In genomic region chr1:172304443-172304842, GRCm38 (mm10) we compare ENCODE assay signal across 25 mouse cellular contexts. TPM values are rescaled to one million over a fixed set of nuclear protein-coding genes. Genes with fewer than 3 reads are reported as not detected.
DNase-seq lines count a peak whose midpoint lies in the region; ATAC-seq and TF ChIP-seq lines count a peak whose summit lies in the region.
"Had no signal": no experiment of that assay in that cellular context is flagged by ENCODE, and none has a peak within 500 bp of the region (broad histone marks: within the 10 kb centered on the region; RNA-seq: fewer than 3 reads in every experiment).

No protein-coding gene starts in this region.

- 33% methylated on average over 6 of the region's 6 CpGs for WGBS in liver, postnatal 0 days (ENCODE audit: insufficient replicate concordance)
- WGBS in kidney, embryonic 14.5 days: 67% methylated on average over 6 of the region's 6 CpGs

- TF ChIP-seq EP300 in liver, postnatal 0 days (IDR thresholded peaks at IDR 0.05; ENCODE audit: low read depth): no peak

- ATAC-seq in liver, postnatal 0 days: 0 out of 2 replicates have a peak, but pooled peaks have one; percentile 9
- no peak for ATAC-seq in kidney, embryonic 14.5 days (ENCODE audit: low FRiP score, low TSS enrichment)
- ATAC-seq: activated CD4-positive, CD25-positive, alpha-beta regulatory T cell, adult 4 months; forebrain, embryonic 13.5 days had no signal

- no peaks in the 10 kb centered on the region for H3K27me3 ChIP-seq in liver, postnatal 0 days (ENCODE audit: insufficient read depth, low read length)
- H3K27me3 ChIP-seq in kidney, embryonic 14.5 days (ENCODE audit: control insufficient read depth, insufficient read depth, low read length): no peaks in the 10 kb centered on the region
- H3K27me3 ChIP-seq: forebrain, embryonic 13.5 days had no signal

- peaks cover 30% of the 10 kb centered on the region for H3K4me1 ChIP-seq in liver, postnatal 0 days (ENCODE audit: insufficient read depth)
- peaks cover 19% of the 10 kb centered on the region for H3K4me1 ChIP-seq in kidney, embryonic 14.5 days (ENCODE audit: control insufficient read depth, insufficient read depth, low read length)

- TF ChIP-seq CTCF in left cerebral cortex, adult 2 months (IDR thresholded peaks at IDR 0.05): no peak
- TF ChIP-seq CTCF in liver, postnatal 0 days (IDR thresholded peaks at IDR 0.05; ENCODE audit: low read depth): no peak

- DNase-seq in left cerebral cortex, adult 2 months (ENCODE audit: extremely low spot score in 1 of 2, low spot score in 2 of 2): no peak
- no peak for DNase-seq in left cerebral cortex, postnatal 36 days (ENCODE audit: low spot score in 2 of 2)
- DNase-seq in MEL-GATA-1-ER (ENCODE audit: extremely low read depth, low read depth) (peak; percentile 71), liver (peak; percentile 65)
- no peak for DNase-seq in liver, postnatal 0 days
- DNase-seq in adrenal gland, postnatal 36 days: no peak
- DNase-seq in cerebellum, adult 18-20 months: no peak
- DNase-seq: adrenal gland, postnatal 25 days; cerebellum, adult 2 months; gastrocnemius, postnatal 14 days; heart, postnatal 10 days; kidney, adult 8-10 months; kidney, postnatal 36 days; lung, postnatal 10 days; right cerebral cortex, postnatal 4 days; thymus, postnatal 36 days had no signal

- H3K27ac ChIP-seq in left cerebral cortex, adult 2 months: peak overlapping the region; percentile 40; the same call in 1 of the 2 replicates
- no peak overlapping the region for H3K27ac ChIP-seq in liver, postnatal 0 days (ENCODE audit: low read depth)
- no peak overlapping the region for H3K27ac ChIP-seq in kidney, embryonic 14.5 days (ENCODE audit: low read depth, low read length)
- H3K27ac ChIP-seq: forebrain, embryonic 13.5 days; hindbrain, embryonic 12.5 days had no signal

- no peak overlapping the region for H3K4me2 ChIP-seq in liver, postnatal 0 days (ENCODE audit: low read depth, low read length)
- no peak overlapping the region for H3K4me2 ChIP-seq in kidney, embryonic 14.5 days (replicated peaks; ENCODE audit: low read depth, low read length)
- H3K4me2 ChIP-seq: forebrain, embryonic 13.5 days; hindbrain, embryonic 12.5 days had no signal

- H3K36me3 ChIP-seq in liver, postnatal 0 days (replicated peaks; ENCODE audit: insufficient read depth, low read length): no peaks in the 10 kb centered on the region
- no peaks in the 10 kb centered on the region for H3K36me3 ChIP-seq in kidney, embryonic 14.5 days (ENCODE audit: control insufficient read depth, insufficient read depth, low read length)
- H3K36me3 ChIP-seq: hindbrain, embryonic 12.5 days had no signal

- intact Hi-C loops in left cerebral cortex, adult 2 months (cut with DNase I): no loop called here
- intact Hi-C loops in left cerebral cortex, postnatal 36 days (cut with DNase I): no loop called here

- no peak overlapping the region for H3K9ac ChIP-seq in liver, postnatal 0 days (replicated peaks)
- no peak overlapping the region for H3K9ac ChIP-seq in kidney, embryonic 14.5 days (ENCODE audit: low read depth, low read length)
- H3K9ac ChIP-seq: forebrain, embryonic 13.5 days; hindbrain, embryonic 12.5 days had no signal

- H3K4me3 ChIP-seq in left cerebral cortex, adult 2 months: no peak overlapping the region
- no peak overlapping the region for H3K4me3 ChIP-seq in liver, postnatal 0 days (ENCODE audit: low read depth, low read length)
- H3K4me3 ChIP-seq in kidney, embryonic 14.5 days (ENCODE audit: low read length): no peak overlapping the region
- H3K4me3 ChIP-seq: forebrain, embryonic 13.5 days; hindbrain, embryonic 12.5 days; megakaryocyte, embryonic 14.5 days had no signal

- no peaks in the 10 kb centered on the region for H3K9me3 ChIP-seq in liver, postnatal 0 days (ENCODE audit: low read length)
- H3K9me3 ChIP-seq in kidney, embryonic 14.5 days (ENCODE audit: control insufficient read depth, low read length): no peaks in the 10 kb centered on the region
- H3K9me3 ChIP-seq: forebrain, embryonic 13.5 days; hindbrain, embryonic 12.5 days; megakaryocyte, embryonic 14.5 days had no signal

RNA-seq across cellular contexts. Expression of gene Atp1a2, which starts 6.6 kb away (rescaled TPM):
- total RNA-seq in left cerebral cortex, adult 2 months (2021): 100 to 1,000 TPM; 628 to 676 TPM
- total RNA-seq in left cerebral cortex, postnatal 36 days (2021): 100 to 1,000 TPM; 590 to 654 TPM
- 0.29 and 1.4 TPM in 2 replicates for polyA plus RNA-seq in liver, postnatal 0 days (2015; fragmentation: Nextera tagmentation; extraction: Ambion mirVana)
- 0.66 and 0.96 TPM in 2 replicates for polyA plus RNA-seq in kidney, embryonic 14.5 days (2014; fragmentation: Nextera tagmentation; extraction: Ambion mirVana)
- 100 to 1,000 TPM; 134 to 155 TPM for total RNA-seq in adrenal gland, postnatal 36 days (2021)

RNA-seq across cellular contexts. Expression of gene Kcnj9, which starts 24.7 kb away (rescaled TPM):
- 100 to 1,000 TPM; 137 to 138 TPM for total RNA-seq in left cerebral cortex, adult 2 months (2021)
- 100 to 1,000 TPM; 134 to 136 TPM for total RNA-seq in left cerebral cortex, postnatal 36 days (2021)
- 0.07 TPM in 2 replicates for polyA plus RNA-seq in liver, postnatal 0 days (2015; fragmentation: Nextera tagmentation; extraction: Ambion mirVana)
- polyA plus RNA-seq in kidney, embryonic 14.5 days (2014; fragmentation: Nextera tagmentation; extraction: Ambion mirVana): 0.20 TPM in 1 of 2 replicates, not detected in the other
- total RNA-seq in adrenal gland, postnatal 36 days (2021): under 1 TPM in 1 of 2 experiments, not detected in 1; 0.23 TPM
- total RNA-seq: gastrocnemius, postnatal 14 days; heart, postnatal 10 days had no signal

RNA-seq across cellular contexts. Expression of gene Kcnj10, which starts 36.6 kb away (rescaled TPM):
- total RNA-seq in left cerebral cortex, adult 2 months (2021): 100 to 1,000 TPM in 1 of 2 experiments, 10 to 100 TPM in 1; 86.5 to 108 TPM
- total RNA-seq in left cerebral cortex, postnatal 36 days (2021): 10 to 100 TPM; 86.8 to 97.1 TPM
- polyA plus RNA-seq in liver, postnatal 0 days (2015; fragmentation: Nextera tagmentation; extraction: Ambion mirVana): 0.17 and 0.19 TPM in 2 replicates
- 0.31 and 0.57 TPM in 2 replicates for polyA plus RNA-seq in kidney, embryonic 14.5 days (2014; fragmentation: Nextera tagmentation; extraction: Ambion mirVana)
- under 1 TPM; 0.46 to 0.56 TPM for total RNA-seq in adrenal gland, postnatal 36 days (2021)
- polyA plus RNA-seq: C2C12 had no signal

RNA-seq across cellular contexts. Expression of gene Igsf8, which starts 43.0 kb away (rescaled TPM):
- 100 to 1,000 TPM; 257 to 260 TPM for total RNA-seq in left cerebral cortex, adult 2 months (2021)
- 100 to 1,000 TPM; 253 to 300 TPM for total RNA-seq in left cerebral cortex, postnatal 36 days (2021)
- 12.8 and 13.1 TPM in 2 replicates for polyA plus RNA-seq in liver, postnatal 0 days (2015; fragmentation: Nextera tagmentation; extraction: Ambion mirVana)
- 39.5 and 53.1 TPM in 2 replicates for polyA plus RNA-seq in kidney, embryonic 14.5 days (2014; fragmentation: Nextera tagmentation; extraction: Ambion mirVana)
- 10 to 100 TPM; 24.9 to 39.2 TPM for total RNA-seq in adrenal gland, postnatal 36 days (2021)

RNA-seq across cellular contexts. Expression of gene Atp1a4, which starts 46.2 kb away (rescaled TPM):
- total RNA-seq in left cerebral cortex, adult 2 months (2021): not detected
- not detected for total RNA-seq in left cerebral cortex, postnatal 36 days (2021)
- 0.04 and 0.08 TPM in 2 replicates for polyA plus RNA-seq in liver, postnatal 0 days (2015; fragmentation: Nextera tagmentation; extraction: Ambion mirVana)
- polyA plus RNA-seq in kidney, embryonic 14.5 days (2014; fragmentation: Nextera tagmentation; extraction: Ambion mirVana): not detected in 2 replicates
- 1 to 10 TPM in 1 of 2 experiments, under 1 TPM in 1; 0.53 to 1.4 TPM for total RNA-seq in adrenal gland, postnatal 36 days (2021)
- total RNA-seq: heart, postnatal 10 days; layer of hippocampus, postnatal 25 days; left cerebral cortex, postnatal 25 days had no signal
- polyA plus RNA-seq: activated CD4-positive, CD25-positive, alpha-beta regulatory T cell, adult 4 months; C2C12; cerebellum, adult 2 months; embryonic facial prominence, embryonic 11.5 days; hindbrain, embryonic 12.5 days had no signal

Comparison
In these comparisons a context has a peak if more than half of its experiments do, and no peak if none do; other contexts are left out.
1. DNase-seq: peak in MEL-GATA-1-ER (single experiment) and liver (single experiment); none in left cerebral cortex, adult 2 months (0 of 2), left cerebral cortex, postnatal 36 days (0 of 2), liver, postnatal 0 days (single experiment), adrenal gland, postnatal 36 days (0 of 2) and cerebellum, adult 18-20 months (0 of 2).
2. RNA of gene Kcnj9, which starts 24.7 kb away (total RNA-seq): 137 to 138 TPM in left cerebral cortex, adult 2 months and 134 to 136 TPM in left cerebral cortex, postnatal 36 days; 0.23 TPM in adrenal gland, postnatal 36 days; every median in the first group is over 100 times any median in the second.
3. RNA of gene Kcnj10, which starts 36.6 kb away (total RNA-seq): 86.5 to 108 TPM in left cerebral cortex, adult 2 months and 86.8 to 97.1 TPM in left cerebral cortex, postnatal 36 days; 0.46 to 0.56 TPM in adrenal gland, postnatal 36 days; every median in the first group is over 10 times any median in the second.